Mouse (Mus musculus) gastrocnemius, postnatal 4 days (tissue): ENCODE results near the gene Hsh2d. TPM values are rescaled to one million over a fixed set of nuclear protein-coding genes. Genes with fewer than 3 reads are reported as not detected.

ENCODE experiments used
- DNase-seq, 2 experiments: peaks; one replicate each; pipeline ENCODE4 v3.0.0; 2021 to 2022; ENCODE audit warnings: low spot score in 2 of 2, mixed read lengths in 2 of 2
- long read RNA-seq, 2 experiments: library from polyadenylated mRNA; stranded (forward); transcript quantifications; one replicate each; pipeline ENCODE4 v2.0.0; 2021
- total RNA-seq, 2 experiments: library from RNA; stranded (reverse); gene quantifications; 2 replicates each; pipeline ENCODE4 v1.2.3; 2021

Gene Hsh2d
- not detected for total RNA-seq
- long read RNA-seq, experiment 1: 0 reads
- long read RNA-seq, experiment 2: 0 reads

DNA sequence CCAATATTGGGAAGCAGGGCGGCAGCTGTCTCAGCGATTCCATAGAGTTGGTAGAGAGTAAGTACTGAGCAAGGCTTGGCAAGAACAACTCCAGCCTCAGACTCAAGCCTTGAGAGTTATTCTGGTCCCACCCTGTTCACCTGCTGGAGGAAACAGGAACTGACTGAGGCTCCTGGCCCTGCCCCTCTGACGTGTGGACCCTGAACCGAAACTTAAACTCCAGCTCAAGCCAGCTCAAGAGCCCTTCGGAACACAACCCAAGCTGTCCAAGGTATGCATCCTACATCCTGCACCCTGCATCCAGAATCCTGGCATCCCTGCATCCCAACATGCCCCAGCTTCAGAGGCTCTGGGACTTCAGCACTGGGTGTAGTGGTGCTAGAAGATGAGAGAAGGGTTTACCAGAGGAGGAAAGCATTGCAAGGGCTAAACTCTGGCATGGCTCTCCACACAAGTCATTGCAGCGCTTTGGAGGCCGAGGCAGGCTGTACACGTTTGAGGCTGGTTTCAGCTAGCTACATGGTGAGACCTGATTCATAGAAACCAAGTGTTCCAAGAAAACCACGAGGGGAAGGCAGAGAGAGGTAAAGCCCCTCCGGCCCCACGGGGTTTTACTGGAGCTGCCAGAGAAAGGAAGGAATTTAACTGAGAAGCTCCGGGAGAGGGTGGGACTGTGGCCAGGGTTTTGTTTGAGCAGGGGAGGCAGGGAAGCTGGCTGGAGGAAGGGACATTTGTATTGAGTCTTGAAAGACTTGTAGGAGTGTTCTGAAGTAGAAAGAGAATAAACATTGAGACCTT lies at the start of gene Hsh2d:
Gene Hsh2d, plus strand, starts transcription at position 222 of the 798 bp plus-strand sequence.
- DNase-seq: no peak

DNA sequence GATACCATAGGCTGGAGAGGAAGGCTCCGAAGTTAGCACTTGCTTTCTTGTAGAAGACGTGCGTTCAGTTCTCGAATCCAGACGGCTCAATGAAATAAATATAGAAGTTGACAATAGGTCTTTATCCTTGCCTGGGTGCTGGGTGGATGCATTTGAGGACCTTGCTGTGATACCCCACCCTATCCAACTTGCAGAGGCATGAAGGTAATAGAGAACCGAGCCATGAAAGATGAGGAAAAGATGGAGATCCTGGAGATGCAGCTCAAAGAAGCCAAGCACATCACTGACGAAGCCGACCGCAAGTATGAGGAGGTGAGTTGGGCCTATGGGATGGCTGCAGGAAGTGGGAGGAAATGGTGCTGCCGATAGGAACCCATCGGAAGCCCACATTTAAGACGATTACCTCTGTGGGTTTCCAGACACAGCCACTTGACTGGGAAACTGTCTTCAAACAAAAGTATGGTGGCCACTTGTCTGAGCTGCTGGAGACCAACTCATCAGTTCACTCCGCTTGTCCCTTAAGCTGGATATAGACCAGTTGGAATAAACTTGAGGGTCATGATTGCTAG lies 46.1 kb upstream of the Hsh2d start:
- DNase-seq: no peak

DNA sequence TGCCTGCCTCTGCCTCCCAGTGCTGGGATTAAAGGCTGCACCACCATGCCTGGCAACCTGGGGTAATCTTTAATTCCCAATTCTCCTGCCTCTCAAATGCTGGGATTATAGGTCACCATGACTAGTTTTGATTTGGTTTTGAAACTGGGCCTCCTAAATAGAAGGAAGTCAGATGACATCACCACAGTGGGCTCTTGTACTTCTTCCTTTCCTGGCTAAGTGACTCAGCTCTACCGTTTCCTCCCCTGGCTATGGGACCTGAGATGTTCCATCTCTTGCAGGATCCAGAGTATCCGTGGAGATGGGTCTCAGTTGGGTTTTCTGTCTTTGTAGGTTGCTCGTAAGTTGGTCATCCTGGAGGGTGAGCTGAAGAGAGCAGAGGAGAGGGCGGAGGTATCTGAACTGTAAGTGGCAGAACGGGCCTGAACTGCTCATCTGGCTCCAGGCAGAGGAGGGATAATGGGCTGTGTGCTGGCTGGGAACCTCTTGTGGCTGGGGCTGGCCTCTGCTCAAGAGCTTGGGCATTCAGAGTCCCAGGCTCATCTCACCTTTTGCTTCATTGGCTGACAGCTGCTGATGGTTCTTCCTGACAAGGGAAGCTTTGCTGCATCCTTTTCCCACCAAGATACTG lies 45.0 kb upstream of the Hsh2d start:
- DNase-seq: no peak

DNA sequence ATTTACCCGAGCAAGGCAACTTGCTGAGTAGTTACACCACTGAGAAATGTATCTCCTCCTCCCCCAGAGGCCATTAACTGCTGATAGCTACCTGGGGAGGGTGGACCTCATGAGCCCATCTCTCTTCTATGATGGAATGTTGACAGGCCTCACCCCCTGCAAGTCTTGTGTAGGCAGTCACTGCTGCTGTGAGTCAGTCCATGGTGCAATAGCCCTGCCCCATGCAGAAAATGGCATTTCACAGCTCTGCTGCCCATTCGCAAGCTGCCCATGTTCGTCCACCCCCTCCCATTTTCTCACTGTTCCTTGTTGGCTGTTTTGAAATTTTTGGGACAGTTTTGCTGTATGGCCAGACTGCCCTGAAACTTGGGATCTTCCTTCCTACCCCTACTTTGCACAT lies 43.9 kb upstream of the Hsh2d start:
- no peak for DNase-seq

DNA sequence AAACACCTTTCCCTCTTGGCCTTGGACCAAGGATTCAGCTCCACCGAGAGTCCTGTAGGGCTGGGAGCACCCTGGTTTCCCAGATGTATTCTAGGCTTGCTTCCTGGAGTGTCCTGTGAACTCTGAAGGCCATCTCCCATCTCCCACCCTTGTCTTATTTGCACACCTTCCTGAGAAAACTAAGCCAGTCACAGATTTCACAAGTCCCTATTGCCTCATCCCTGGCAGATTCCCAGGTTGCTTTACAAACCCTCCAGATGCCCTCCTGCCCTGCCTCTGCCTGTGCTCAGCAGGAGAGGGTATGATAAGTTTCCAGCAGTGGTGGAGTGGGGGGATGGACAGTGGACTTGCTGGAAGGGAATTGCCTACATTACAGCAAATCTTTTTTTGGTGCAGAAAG lies 43.4 kb upstream of the Hsh2d start:
- no peak for DNase-seq

DNA sequence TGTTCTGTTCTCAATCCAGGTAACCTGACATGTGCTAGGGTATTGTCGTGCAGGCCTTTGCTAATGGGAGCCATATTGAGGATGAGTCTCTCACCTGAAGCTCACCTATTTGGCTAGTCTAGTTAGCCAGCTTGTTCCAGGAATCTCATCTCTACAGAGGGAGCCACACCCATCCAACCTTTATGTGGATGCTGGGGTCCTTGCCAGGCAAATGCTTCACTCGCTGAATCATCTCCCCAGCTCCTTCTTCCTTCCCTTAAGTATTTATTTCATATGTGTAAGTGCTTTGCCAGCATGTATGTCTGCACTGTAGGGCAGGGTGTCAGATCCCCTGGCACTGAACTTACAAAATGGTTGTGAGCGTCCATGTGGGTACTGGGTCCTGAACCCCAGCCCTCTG lies 42.9 kb upstream of the Hsh2d start:
- DNase-seq: no peak

DNA sequence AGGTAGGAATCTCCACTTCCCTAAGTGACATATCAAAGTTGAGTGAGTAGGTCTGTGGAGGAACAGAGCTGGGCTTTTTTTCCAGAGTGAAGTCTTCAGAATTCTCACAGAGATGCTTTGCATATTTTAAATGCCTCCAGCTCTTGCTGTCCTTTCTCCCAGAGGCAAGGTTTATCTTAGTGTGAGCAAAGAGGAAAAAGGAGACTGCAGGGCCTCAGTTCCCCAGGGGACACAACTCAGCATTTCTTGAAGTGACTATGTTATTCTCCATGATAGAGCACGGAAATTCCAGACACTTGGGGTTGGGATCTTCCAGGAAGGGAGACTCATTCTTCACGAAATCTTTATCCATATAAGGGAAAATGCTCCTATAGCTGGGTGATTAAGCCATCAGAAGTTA lies 42.2 kb upstream of the Hsh2d start:
- no peak for DNase-seq

DNA sequence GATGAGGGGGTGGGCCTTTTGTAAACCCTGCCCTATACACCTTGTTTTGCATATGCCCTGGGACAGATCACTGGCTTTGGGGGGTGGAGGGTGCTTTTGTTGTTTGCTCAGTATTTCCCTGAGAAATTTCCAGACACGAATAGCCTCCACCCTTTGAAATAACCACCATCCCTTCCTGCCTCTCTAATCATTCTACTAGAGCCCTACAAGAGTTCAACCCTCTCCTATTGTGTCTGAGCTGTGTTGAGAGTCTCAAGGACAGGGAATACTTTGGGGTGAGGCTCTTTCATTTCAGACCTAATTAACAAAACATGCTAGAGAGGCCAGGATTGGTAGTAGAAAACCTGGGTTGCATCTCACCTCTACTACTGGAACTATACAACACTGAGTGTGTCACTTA lies 40.4 kb upstream of the Hsh2d start:
- DNase-seq: no peak

DNA sequence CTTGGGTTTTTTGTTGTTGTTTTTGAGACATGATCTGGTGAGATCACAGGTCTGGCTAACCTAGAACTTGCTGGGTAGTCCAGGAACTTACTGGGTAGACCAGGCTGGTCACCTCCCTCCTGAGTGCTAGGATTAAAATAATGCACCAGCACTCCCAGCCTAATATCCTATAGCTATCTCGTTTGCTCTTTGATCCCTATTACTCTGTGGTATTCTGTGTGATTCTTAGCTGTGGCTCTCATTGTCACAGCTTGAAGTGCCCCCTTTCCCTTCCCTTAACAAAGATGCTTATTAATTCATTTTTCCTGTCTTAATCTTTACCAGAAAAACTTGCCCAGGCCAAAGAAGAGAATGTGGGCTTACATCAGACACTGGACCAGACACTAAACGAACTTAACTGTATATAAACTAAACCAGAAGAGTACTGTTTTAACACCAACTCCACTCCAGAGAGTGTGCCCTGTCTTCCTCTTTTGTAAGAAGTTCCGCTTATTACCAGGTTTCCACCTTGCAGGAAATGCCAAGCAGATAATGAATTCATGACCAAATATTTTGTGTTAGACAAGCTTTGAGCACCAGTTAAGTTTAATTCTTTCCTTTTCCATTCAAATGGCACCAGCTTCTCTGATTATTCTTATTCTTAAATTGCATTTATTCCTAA lies 37.9 kb upstream of the Hsh2d start:
- DNase-seq: no peak

DNA sequence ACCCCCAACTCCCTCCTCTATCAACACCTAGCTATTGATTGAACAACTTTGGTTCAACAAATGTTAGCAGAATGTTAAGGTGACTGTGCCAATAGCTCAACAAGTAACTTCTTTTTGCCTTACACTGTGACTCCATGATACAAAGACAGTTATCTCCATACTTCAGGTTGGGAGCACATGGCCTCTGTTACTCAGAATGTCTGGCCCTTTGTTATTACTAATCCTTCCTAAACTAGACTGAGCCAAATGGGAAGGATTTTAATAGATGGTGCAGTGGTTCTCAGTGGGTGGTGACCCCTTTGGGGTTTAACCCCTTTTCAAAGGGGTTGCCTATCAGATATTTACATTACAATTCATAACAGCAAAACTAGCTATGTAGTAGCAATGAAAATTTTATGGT lies 36.1 kb upstream of the Hsh2d start:
- DNase-seq: no peak

DNA sequence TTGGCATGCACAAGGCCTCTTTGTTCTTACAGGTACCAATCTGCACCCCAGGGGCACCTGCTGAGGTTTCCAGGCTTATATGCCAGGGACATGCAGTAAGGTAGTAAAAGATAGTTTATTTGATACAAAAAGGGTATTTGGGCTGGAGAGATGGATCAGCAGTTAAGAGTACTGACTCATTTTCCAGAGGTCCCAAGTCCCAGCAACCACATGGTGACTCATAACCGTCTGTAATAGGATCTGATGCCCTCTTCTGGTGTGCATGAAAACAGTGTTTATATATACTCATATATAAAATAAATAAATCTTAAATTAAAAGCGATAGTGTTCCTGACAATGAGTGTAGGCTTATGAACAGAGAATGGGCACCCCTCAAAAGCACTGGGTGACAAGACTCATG lies 31.3 kb upstream of the Hsh2d start:
- no peak for DNase-seq

DNA sequence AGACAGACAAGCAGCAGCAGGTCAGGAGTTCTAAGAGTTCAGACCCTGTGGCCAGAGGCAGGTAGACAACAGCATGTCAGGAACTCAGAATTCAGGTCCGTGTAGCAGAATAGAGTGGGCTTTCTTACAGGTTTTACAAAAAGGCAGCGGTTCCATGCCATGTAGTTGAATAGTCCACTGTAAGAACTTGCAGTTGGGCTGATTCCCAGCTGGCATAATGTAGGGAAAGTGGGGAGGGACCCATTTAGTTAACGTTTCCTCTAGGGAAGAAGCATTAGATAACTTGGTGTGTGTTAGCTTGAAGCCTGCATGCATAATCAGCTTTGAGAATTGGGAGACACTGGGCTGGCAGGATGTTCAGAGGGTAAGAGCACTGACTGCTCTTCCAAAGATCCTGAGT lies 30.7 kb upstream of the Hsh2d start:
- no peak for DNase-seq

DNA sequence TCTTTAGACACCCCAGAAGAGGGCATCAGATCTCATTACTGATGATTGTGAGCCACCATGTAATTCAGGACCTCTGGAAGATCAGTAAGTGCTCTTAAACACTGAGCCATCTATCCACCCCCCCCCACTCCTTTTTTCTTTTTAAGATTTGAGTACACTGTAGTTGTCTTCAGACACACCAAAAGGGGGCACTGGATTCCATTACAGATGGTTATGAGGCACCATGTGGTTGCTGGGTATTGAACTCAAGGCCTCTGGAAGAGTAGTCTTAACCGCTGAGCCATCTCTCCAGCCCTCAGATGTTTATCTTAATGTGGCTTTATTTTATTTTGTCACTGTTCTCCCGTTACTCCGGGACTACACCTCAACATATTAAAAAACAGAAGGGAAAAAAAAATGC lies 29.4 kb upstream of the Hsh2d start:
- no peak for DNase-seq

DNA sequence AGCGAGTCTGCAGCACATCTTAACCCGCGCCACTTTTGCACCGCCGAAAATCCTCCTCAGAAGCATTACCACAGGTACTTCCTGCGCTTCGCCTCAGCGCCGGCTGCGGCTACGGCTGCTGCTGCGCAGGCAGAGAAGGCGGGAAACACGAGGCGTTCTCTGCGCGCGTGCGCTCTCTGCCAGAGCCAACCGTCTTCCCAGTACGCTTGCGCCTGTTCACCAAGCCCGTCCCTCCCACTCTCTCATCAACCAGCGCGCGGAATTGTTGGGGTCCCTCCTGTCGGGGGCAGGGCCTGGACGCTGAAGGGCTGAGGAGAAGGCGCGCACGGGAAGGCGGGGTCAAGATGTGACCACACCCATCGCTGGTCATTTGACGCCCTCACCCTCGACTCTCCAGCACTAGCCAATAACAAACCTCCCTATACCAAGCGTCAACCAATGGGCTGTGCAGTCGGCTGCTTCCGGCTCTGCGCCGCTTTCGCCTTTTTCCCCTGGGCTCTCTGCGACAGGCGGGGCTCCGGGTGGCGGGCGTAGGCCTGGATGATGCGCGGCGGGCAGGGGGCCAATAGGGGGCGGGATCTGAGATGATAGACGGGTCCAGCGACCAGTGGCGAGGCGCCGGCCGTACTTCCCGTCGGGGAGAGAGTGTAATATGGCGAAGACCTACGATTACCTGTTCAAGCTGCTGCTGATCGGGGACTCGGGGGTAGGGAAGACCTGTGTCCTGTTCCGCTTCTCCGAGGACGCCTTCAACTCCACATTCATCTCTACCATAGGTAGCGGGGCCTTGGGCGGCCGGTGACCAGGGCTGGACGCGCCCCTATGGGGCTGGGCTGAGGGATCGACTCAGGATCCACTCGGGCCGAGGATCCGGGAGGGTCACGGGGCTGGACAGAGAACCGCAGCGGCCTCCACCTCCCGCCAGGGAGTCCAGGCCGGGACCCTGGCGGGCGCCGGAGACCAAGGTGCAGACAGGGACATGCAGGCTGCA lies 28.4 kb upstream of the Hsh2d start, which contains the start of gene Rab8a:
Gene Rab8a, plus strand, starts transcription at position 494 of the 991 bp plus-strand sequence.
- peak; percentile 99 to 100 for DNase-seq

DNA sequence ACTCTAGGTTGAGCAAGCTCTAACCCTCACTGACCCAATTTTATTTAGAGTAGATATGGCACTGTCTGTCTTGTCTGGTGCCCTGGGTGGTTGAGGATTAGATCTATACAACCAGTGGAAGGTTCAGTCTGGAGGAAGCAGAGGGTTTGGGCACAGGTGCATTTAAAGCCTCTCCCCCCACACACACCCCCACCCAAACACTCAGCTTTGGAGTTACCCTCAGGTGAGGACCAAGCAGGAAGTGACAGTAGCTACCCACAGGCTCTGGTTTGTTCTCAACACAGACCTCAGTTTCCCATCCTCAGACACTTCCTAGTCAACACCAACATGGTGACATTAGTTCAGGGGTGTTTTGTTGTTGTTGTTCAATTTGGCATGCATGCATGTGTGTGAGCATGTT lies 26.6 kb upstream of the Hsh2d start:
- DNase-seq: no peak

DNA sequence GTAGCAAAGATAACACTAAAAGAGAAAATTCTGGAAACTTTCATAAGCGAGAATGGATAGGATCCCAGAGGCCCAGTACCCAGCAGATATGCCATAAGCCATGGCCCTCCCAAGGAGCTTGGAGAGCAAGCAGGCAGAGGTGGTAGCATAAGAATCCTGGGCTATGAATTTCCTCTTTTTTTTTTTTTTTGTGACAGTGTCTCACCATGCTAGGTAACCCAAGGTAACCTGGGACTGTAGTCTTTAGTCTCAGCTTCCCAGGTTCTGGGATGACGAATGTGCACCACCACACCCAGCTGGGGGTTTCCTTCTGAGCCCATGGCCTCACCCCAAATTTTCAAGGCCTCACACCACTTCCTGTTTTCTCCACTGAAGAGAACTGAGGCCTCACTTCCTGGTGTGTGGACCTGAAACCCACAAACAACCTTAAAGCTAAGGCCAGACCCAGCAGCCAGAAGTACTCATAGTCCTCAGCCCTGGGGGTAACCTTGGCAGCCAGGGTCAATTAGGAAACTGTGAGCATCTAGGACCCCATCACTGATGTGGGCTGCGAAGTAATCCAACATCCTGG lies 20.3 kb upstream of the Hsh2d start:
- no peak for DNase-seq

DNA sequence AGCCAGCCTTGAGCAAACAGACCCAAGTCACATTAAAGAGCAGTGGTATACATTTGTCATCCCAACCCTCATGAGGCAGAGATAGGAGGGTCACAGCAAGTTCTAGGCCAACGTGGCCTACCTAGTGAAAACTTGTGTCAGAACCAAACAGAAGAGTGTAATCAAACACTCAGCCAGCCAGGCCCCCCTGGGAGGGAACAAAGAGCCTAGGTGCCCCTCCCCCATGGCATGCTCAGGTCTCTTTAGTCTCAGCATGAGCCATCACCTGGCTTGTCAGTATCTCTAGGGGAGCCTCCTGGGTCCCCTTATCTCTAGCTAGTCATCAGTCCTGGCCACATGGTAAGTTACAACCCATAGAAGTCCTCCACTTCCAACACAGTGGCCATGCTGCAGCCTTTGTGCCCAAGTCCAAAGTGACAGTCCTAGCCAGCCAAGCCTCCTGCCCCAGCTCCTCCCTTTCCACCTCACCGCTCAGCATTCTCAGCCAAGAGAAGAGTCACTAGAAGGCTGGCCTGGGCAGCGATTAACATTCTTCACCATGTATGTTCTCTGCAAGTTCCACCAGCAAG lies 19.7 kb upstream of the Hsh2d start:
- no peak for DNase-seq

DNA sequence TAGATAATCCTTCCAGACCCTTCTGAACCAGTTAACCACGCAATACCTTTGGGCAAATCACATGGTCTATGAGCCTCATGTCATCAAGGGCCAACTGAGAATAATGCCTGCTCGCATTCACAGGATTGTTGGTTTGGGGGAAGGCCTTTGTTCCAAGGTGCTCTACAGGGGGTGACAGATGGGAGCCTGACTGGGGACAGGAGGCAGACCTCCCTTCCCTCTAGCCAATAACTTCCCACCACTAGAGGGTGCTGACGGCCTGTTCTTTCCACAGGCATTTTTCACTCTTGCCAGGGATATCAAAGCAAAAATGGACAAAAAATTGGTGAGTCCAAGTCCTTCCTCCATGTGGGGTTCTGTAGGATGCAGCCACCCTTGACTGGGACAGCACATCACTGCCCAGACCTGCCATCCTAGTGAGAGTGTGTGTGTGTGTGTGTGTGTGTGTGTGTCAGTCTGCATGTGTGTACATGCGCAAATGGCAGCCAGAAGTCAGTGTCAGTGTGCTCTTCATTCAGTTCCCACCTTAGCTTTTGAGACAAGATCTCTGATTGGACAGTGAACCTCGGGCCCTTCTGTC lies 12.0 kb upstream of the Hsh2d start:
- peak; percentile 44 to 70 for DNase-seq

DNA sequence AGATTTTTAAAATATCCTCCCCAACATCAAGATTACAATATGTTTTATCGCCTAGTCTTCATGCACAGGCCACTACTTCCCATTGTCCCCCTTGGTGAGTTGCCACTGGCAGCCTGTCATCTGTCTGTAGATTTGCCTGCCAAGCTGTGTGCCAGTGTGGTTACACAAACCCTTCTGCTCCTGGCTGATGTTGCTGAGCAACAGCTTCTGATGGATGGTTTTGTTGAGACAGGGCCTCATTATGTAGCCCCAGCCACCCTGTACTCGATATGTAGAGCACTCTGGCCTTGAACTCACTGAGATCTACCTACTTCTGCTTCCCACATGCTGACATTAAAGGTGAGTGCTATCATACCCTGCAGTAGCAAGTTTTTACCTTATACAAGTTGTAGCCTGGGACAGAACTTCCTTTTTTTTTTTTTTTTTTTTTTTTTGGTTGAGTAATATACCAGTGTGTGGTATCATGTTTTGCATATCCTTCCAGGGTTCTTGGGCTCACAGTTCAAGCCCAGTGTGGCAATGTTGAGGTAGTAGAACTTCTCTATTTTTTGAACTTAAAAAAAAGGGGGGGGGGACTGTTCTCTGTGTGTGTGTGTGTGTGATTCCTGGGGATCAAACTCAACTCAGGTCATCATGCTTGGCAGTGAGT lies 5.8 kb upstream of the Hsh2d start:
- DNase-seq: no peak
